Mouse (Mus musculus) left cerebral cortex, adult 11 months (tissue): ENCODE results near the gene Chmp5.
"Not testable (repeated sequence)": the region's sequence is repeated elsewhere in the genome, so short reads cannot be mapped to it uniquely, and the experiment has no call there.

Source experiments
- DNase-seq: peaks from one replicate; pipeline ENCODE4 v3.0.0; 2022; ENCODE audit warnings: low spot score

Chmp5 gene

GRCm38 (mm10) chr4:40948160-40948708 is at the start of gene Chmp5, which contains the start of gene Bag1:
Chmp5 (plus strand) TSS chr4:40948407.
Bag1 (minus strand) TSS chr4:40948294.
- DNase-seq, result peak; percentile 98

- no peak for DNase-seq
These were observed 49.6 kb upstream of the Chmp5 start for GRCm38 (mm10) chr4:40898476-40899044.

GRCm38 (mm10) chr4:40899264-40899663 is 48.9 kb upstream of the Chmp5 start:
- no peak for DNase-seq

DNA sequence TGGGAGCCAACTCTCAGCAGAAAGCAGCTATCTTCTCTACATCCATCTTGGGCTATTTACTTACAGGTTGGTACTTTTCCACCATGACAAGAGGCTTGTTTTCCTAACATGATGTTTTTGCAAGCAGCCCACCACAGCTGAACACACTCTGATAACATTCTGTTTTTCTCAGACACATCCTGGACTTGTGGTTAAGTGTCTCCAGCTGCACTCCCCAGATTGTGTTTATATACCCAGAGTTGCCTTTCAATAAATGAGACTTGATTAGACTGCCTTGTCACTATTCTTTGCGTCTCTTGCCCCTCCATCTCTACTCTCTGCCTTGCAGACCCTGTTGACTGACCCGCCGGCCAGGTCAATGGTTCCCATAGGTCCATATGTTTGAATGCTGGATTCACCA is 48.1 kb upstream of the Chmp5 start:
- DNase-seq, result no peak

GRCm38 (mm10) chr4:40900612-40901011 is 47.6 kb upstream of the Chmp5 start:
- no peak for DNase-seq

- DNase-seq, result no peak
These were observed 41.9 kb upstream of the Chmp5 start for GRCm38 (mm10) chr4:40906298-40906697.

DNA sequence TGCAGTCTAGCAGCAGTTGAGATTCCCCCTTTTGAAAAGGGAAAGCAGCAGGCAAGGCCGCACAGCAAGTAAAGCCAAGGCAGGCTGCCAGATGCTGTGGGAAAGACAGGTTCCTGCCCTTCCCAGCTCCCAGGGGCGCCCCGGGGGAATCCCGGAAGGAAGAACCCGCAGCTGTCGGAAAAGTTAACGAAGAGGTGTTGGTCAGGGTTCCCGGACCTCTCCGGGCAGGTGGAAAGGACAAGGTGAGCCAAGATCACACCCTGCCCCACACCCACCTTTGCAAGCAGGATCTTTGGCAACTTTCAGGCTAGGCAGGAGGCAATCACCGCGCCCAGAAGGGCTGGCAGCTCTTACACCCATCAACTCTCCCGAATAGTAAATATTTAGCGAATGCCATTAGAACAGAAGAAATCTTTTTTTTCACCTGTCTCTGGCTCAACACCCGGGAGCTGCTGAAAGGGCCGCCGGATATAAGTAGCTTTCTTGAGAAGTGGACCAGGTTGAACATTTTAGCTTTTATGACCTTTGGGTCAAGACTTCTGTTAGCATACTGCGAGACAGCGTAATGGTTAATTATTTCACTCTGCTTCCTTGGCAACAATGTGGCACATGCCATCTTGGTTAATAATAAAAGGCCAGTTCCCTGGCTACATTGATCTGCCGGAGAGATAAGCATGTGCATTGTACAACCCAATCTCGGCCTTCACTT is 39.8 kb upstream of the Chmp5 start:
- DNase-seq, result no peak

GRCm38 (mm10) chr4:40914287-40914867 is 33.8 kb upstream of the Chmp5 start:
- no peak for DNase-seq

DNA sequence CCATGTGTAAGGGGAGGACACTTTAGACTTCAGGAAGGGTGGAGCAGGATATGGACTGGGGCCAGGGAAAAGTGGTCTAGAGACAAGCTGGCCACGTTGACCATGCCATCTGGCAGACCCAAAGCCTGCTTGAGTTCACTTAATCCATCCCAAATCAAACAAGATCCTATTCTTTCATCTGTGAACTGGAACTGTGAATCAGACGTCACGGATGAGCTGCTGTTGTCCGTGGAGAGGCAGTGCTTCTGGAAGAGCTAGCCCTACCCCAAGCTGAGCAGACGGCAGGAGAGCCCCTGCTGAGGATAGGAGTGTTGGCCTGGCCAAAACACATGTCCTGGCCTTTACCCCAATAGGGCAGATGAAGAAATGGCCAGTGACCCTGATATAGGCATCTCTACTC is 32.3 kb upstream of the Chmp5 start:
- DNase-seq, result no peak

DNA sequence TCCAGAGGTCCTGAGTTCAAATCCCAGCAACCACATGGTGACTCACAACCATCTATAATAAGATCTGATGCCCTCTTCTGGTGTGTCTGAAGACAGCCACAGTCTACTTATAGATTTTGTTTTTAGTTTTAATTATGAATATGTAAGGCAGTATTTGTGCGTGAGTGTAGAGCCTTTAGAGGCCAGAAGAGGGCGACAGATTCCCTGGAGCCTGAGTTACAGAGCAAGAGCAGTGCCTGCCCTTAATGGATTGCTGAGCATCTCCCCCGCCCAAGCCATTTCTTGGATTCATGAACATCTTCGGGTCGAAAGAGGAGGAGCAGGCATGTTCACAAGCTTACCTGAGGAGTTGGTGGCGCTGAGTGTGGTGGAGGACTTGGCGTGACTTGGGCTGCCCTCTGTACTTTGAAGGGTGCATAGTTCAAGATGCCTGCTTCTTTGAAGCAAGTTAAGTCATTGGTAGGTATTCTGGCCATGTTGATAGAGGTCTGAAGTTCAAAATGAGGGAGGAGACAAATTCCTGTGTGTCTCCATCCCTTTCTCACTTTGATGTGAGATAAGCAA is 31.5 kb upstream of the Chmp5 start:
- DNase-seq, result no peak

GRCm38 (mm10) chr4:40919785-40920184 is 28.4 kb upstream of the Chmp5 start, which contains the start of gene Spink4:
Spink4 (plus strand) TSS chr4:40920052.
- no peak for DNase-seq

DNA sequence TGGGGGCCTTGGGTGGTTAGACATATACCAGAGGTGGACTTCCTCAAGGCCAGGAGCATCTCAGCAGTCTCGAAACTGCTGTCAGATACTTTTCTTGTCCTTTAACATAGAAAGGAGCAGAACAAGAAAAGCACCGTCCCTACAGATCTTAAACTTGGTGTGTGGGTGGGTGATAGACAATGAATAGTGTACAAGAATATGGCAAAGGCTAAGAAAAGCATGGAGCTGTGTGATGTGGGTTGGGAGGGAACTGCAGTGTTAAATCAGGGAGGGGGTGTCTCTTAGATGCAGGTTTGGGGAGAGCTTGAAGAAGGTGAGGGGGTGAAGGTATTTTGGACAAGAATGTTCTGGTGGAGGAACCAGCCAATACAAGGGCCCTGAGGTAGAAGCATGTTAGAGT is 27.6 kb upstream of the Chmp5 start:
- DNase-seq, result peak; percentile 25

DNA sequence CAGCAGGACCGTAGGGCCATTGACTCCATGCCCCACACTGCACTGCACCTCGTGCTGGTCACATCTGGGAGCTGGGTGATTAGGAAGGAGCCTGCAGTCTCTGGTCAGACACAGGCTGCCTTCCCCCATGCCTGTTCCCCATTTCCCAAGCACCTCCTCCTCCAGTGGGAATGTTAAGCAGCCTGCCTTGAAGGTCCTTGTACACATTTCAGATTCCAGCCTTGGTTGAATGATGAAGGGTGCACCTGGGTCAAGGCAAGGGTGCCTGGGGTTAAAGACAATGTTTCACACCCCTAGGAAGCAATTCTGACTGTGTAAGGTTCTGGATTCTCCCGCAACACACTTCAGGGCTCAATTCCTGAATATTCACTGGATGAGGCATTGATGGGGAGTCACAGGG is 26.9 kb upstream of the Chmp5 start:
- no peak for DNase-seq

GRCm38 (mm10) chr4:40923087-40923651 is 25.0 kb upstream of the Chmp5 start:
- DNase-seq, result no peak

- no peak for DNase-seq
These were observed 22.6 kb upstream of the Chmp5 start for GRCm38 (mm10) chr4:40925568-40925967.

DNA sequence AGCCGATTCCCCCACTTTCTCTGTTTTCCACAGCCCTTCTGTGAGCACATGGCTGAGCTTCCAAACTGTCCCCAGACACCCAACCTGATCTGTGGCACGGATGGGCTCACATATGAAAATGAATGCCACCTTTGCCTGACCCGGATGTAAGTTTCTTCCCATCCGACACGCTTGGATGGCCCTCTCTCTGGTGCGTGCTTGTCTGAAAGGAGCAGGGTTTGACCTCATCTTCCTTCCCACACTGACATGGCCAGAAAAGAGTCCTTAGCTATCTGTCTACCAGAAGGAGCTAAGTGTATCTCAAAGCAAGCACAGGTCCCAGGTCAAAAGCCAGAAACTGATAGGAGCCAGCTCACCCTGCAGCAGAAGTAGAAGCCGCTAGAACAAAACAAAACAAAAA is 19.2 kb upstream of the Chmp5 start:
- DNase-seq, result no peak

DNA sequence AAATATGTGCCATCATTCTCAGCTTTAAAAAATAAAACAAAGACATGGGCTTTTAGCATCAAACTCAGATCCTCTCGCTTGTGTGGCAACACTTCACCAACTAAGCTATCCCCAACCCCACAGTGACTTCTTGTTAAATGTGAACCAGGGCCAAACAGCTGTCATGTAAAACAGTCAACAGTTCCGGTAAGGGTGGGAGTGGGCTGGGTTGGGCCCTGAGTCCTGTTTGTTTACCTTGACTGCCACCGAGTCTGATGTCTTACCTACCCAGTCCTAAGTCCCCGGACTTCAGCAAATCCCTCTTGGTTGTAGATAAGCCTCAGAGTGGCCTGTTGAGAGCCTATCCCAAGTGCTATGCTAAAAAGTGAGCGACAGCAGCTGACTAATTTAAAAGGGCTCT is 14.5 kb upstream of the Chmp5 start:
- DNase-seq, result no peak

- DNase-seq, result not testable (repeated sequence)
These were observed 13.8 kb upstream of the Chmp5 start for GRCm38 (mm10) chr4:40934369-40934768.

DNA sequence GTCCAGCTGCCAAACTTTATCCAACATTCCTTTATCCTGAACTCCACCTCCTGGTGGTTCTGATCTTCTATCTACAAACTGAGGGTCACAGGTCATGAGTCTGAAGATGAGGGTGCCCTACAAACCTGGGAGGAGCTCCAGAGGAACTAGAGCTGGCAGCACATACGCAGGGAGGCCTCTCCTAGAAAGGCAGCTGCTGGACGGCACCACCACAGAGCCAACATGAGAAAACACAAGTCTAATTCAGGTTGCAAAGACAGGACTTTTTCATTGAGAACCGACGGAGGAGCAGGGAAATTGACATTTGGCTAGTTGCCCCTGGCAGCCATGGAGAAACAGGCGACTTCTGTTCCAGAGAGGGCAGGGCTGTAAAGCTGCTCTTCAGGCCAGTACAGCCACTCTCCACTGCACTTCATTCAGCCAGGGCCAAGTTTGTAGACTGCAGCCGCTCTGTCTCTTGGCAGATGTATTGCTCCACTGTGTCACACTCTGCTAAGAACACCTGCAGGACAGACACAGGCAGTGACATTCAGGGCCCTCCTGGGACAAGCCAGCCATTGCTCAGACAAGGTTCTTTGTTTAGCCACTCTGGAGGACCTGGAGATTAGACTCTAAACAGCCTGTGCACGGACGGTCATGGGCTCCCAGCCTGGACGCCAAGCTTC is 11.9 kb upstream of the Chmp5 start:
- DNase-seq, result peak; percentile 49

- no peak for DNase-seq
These were observed 9.4 kb upstream of the Chmp5 start for GRCm38 (mm10) chr4:40938793-40939192.

DNA sequence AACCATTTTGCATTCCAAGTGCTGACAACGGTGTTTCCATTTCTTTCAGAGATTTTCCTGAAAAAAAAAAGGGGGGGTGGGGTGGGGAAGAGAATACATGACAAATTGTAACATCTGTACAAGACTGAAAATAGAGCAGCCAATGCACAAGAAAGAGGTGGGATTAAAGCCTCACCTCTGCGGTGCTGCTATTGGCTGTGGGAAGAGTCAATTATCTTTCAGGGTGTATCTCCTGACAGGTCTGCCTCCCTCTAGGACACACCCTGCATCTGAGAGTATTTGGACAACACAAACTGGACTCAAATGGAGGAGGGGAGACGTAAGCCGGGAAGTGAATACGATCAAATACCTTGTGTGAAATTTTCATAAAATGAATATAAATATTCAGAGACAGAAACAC is 4.6 kb upstream of the Chmp5 start:
- no peak for DNase-seq

DNA sequence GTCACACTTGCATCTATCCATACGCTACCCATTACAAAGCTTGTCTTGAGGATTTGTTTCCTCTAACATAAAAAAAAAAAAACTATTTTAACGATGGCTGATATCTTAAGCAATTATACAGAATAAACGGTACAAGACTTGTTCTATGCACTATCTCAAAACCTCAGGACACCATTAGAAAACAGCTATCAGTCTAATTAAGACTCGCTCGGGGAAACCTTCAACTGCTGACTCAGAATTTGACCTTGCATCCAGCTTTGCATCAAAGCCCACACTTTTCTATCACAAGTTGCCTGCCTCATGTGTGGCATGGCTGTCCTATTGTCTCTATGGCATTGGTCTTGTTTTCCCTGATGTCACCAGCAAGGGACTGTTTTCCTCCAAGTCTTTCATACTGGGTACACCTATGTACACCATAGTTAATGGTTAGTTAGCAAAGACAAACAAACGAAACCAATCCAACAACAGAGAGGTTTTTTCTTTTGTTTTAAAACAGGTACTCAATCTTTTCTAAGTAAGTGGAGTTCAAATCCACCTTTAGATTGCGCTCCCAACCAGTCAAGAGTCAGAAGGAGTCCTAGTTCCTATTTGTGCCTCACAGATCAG is 1.6 kb upstream of the Chmp5 start:
- no peak for DNase-seq
